Mouse (Mus musculus) embryonic facial prominence, embryonic 13.5 days (tissue): ENCODE data around the gene Prepl. TPM values are rescaled to one million over a fixed set of nuclear protein-coding genes. Genes with fewer than 3 reads are reported as not detected.

Source experiments
- ATAC-seq: fragments of 200-750 bp; cut with Nextera tagmentation; 2 replicates; pipeline ENCODE4 v1.8.0; 2017; ENCODE audit warnings: low read depth; ENCODE audit not compliant: insufficient number of reproducible peaks, insufficient read depth, low FRiP score, low TSS enrichment
- H3K27ac ChIP-seq: fragments of 300-500 bp; sonication (generic); 2 replicates; pipeline ENCODE4 v1.5.1; 2015; ENCODE audit warnings: moderate library complexity, mild to moderate bottlenecking, inconsistent platforms
- H3K27me3 ChIP-seq: fragments of 300-500 bp; sonication (generic); 2 replicates; pipeline ENCODE4 v1.6.1; 2015; ENCODE audit warnings: mild to moderate bottlenecking, inconsistent platforms
- H3K36me3 ChIP-seq: fragments of 300-500 bp; sonication (generic); 2 replicates; pipeline ENCODE4 v1.6.1; 2015; ENCODE audit warnings: mild to moderate bottlenecking, inconsistent platforms
- H3K4me1 ChIP-seq: fragments of 300-500 bp; sonication (generic); 2 replicates; pipeline ENCODE4 v1.6.1; 2015; ENCODE audit warnings: inconsistent platforms
- H3K4me2 ChIP-seq: fragments of 300-500 bp; sonication (generic); 2 replicates; pipeline ENCODE4 v1.6.1; 2015; ENCODE audit warnings: moderate library complexity, mild to moderate bottlenecking, inconsistent platforms
- H3K4me3 ChIP-seq: fragments of 300-500 bp; sonication (generic); 2 replicates; pipeline ENCODE4 v1.5.1; 2015; ENCODE audit warnings: mild to moderate bottlenecking, inconsistent platforms
- H3K9ac ChIP-seq: fragments of 300-500 bp; sonication (generic); 2 replicates; pipeline ENCODE4 v1.6.1; 2015; ENCODE audit warnings: mild to moderate bottlenecking, inconsistent platforms
- H3K9me3 ChIP-seq: fragments of 300-500 bp; sonication (generic); 2 replicates; pipeline ENCODE4 v1.6.1; 2016; ENCODE audit warnings: inconsistent platforms
- WGBS: fragments of 180-500 bp; shearing (Covaris S2); methylation state at CpG from one replicate; pipeline ENCODE4 v1.1.7; 2015; ENCODE audit warnings: mixed read lengths; 5-methylcytosine and 5-hydroxymethylcytosine counted together
- polyA plus RNA-seq: library from polyadenylated mRNA; unstranded; fragments of >200 nt; fragmentation: Nextera tagmentation; extraction: Ambion mirVana; gene quantifications from 2 replicates; pipeline ENCODE4 v1.2.1, GENCODE M21; 2015

Gene Prepl
- polyA plus RNA-seq, 1 experiment from 2014 or later: 26.0 TPM

GRCm38 (mm10) chr17:85089621-85090020 is 420 bp downstream of the Prepl start:
- Histone ChIP-seq H3K4me2 (peak overlapping the region; percentile 77), H3K36me3 (no peaks in the 10 kb centered on the region), H3K9me3 (no peaks in the 10 kb centered on the region), H3K4me1 (peaks cover 19% of the 10 kb centered on the region), H3K9ac (peak overlapping the region; percentile 80), H3K27ac (peak overlapping the region; percentile 85), H3K4me3 (peak overlapping the region; percentile 96), H3K27me3 (no peaks in the 10 kb centered on the region)
- no peak for ATAC-seq
- WGBS: under 1% methylated on average over 16 of the region's 16 CpGs

- H3K4me2 ChIP-seq: peak overlapping the region; percentile 77
- H3K27ac ChIP-seq: no peak overlapping the region
- no peak for ATAC-seq
- H3K9ac ChIP-seq: no peak overlapping the region
- H3K9me3 ChIP-seq: no peaks in the 10 kb centered on the region
- peak overlapping the region; percentile 96 for H3K4me3 ChIP-seq
- no peaks in the 10 kb centered on the region for H3K27me3 ChIP-seq
- H3K36me3 ChIP-seq: no peaks in the 10 kb centered on the region
- H3K4me1 ChIP-seq: peaks cover 19% of the 10 kb centered on the region
- 38% methylated on average over 6 of the region's 6 CpGs for WGBS
These were observed 1.0 kb downstream of the Prepl start for GRCm38 (mm10) chr17:85089011-85089410.

GRCm38 (mm10) chr17:85088401-85088800 is 1.6 kb downstream of the Prepl start:
- H3K4me2 ChIP-seq: peak overlapping the region; percentile 77; the same call in 1 of the 2 replicates

GRCm38 (mm10) chr17:85087591-85087990 is 2.5 kb downstream of the Prepl start:
- Histone ChIP-seq H3K4me1 (peaks cover 19% of the 10 kb centered on the region), H3K9me3 (no peaks in the 10 kb centered on the region), H3K4me2 (no peak overlapping the region), H3K27ac (no peak overlapping the region), H3K27me3 (no peaks in the 10 kb centered on the region), H3K36me3 (peaks cover 3% of the 10 kb centered on the region; the same call in 1 of the 2 replicates), H3K4me3 (no peak overlapping the region), H3K9ac (no peak overlapping the region)
- WGBS: 86% methylated on average over 5 of the region's 5 CpGs
- ATAC-seq: no peak

More at GRCm38 (mm10) chr17:85088401-85088800, 1.6 kb downstream of the Prepl start:
- peaks cover 19% of the 10 kb centered on the region for H3K4me1 ChIP-seq
- ATAC-seq: no peak
- no peaks in the 10 kb centered on the region for H3K36me3 ChIP-seq
- no peaks in the 10 kb centered on the region for H3K27me3 ChIP-seq
- no peaks in the 10 kb centered on the region for H3K9me3 ChIP-seq
- no peak overlapping the region for H3K9ac ChIP-seq
- H3K4me3 ChIP-seq: no peak overlapping the region
- 66% methylated on average over 11 of the region's 11 CpGs for whole genome bisulfite sequencing
- no peak overlapping the region for H3K27ac ChIP-seq

- no peak overlapping the region for H3K9ac ChIP-seq
- 89% methylated on average over 1 of the region's 1 CpGs for WGBS
- H3K4me2 ChIP-seq: no peak overlapping the region
- H3K9me3 ChIP-seq: no peaks in the 10 kb centered on the region
- ATAC-seq: no peak
- H3K36me3 ChIP-seq: peaks cover 3% of the 10 kb centered on the region; the same call in 1 of the 2 replicates
- no peaks in the 10 kb centered on the region for H3K27me3 ChIP-seq
- H3K4me1 ChIP-seq: peaks cover 15% of the 10 kb centered on the region
- no peak overlapping the region for H3K4me3 ChIP-seq
- H3K27ac ChIP-seq: no peak overlapping the region
These were observed 3.5 kb downstream of the Prepl start for GRCm38 (mm10) chr17:85086501-85086900.

GRCm38 (mm10) chr17:85085335-85085734 is 4.7 kb downstream of the Prepl start:
- 87% methylated on average over 2 of the region's 2 CpGs for WGBS
- Histone ChIP-seq H3K36me3 (peaks cover 10% of the 10 kb centered on the region), H3K4me1 (peaks cover 11% of the 10 kb centered on the region)

GRCm38 (mm10) chr17:85080781-85081180 is 9.3 kb downstream of the Prepl start:
- no peaks in the 10 kb centered on the region for H3K27me3 ChIP-seq
- no peaks in the 10 kb centered on the region for H3K4me1 ChIP-seq
- no peak for ATAC-seq
- no peak overlapping the region for H3K9ac ChIP-seq
- WGBS: 93% methylated on average over 11 of the region's 11 CpGs
- no peak overlapping the region for H3K4me3 ChIP-seq
- H3K4me2 ChIP-seq: no peak overlapping the region
- no peak overlapping the region for H3K27ac ChIP-seq
- H3K9me3 ChIP-seq: no peaks in the 10 kb centered on the region
- H3K36me3 ChIP-seq: peaks cover 46% of the 10 kb centered on the region

More at GRCm38 (mm10) chr17:85085335-85085734, 4.7 kb downstream of the Prepl start:
- Histone ChIP-seq H3K9ac (no peak overlapping the region), H3K4me3 (no peak overlapping the region), H3K9me3 (no peaks in the 10 kb centered on the region), H3K27ac (no peak overlapping the region), H3K4me2 (no peak overlapping the region), H3K27me3 (no peaks in the 10 kb centered on the region)
- ATAC-seq: no peak

GRCm38 (mm10) chr17:85079276-85079675 is 10.8 kb downstream of the Prepl start:
- Histone ChIP-seq H3K27ac (no peak overlapping the region), H3K4me1 (no peaks in the 10 kb centered on the region), H3K36me3 (peaks cover 52% of the 10 kb centered on the region), H3K4me3 (no peak overlapping the region), H3K9me3 (no peaks in the 10 kb centered on the region), H3K4me2 (no peak overlapping the region), H3K27me3 (no peaks in the 10 kb centered on the region), H3K9ac (no peak overlapping the region)
- WGBS: 93% methylated on average over 3 of the region's 3 CpGs
- ATAC-seq: no peak

GRCm38 (mm10) chr17:85074083-85074482 is 16.0 kb downstream of the Prepl start:
- H3K4me3 ChIP-seq: no peak overlapping the region
- no peak overlapping the region for H3K9ac ChIP-seq
- no peak for ATAC-seq
- WGBS: 91% methylated on average over 4 of the region's 4 CpGs
- no peak overlapping the region for H3K4me2 ChIP-seq
- no peak overlapping the region for H3K27ac ChIP-seq
- H3K9me3 ChIP-seq: no peaks in the 10 kb centered on the region
- H3K4me1 ChIP-seq: peaks cover 10% of the 10 kb centered on the region
- no peaks in the 10 kb centered on the region for H3K27me3 ChIP-seq
- H3K36me3 ChIP-seq: peaks cover 66% of the 10 kb centered on the region

- H3K4me1 ChIP-seq: peaks cover 10% of the 10 kb centered on the region
- 52% methylated on average over 7 of the region's 7 CpGs for WGBS
- H3K4me2 ChIP-seq: no peak overlapping the region
- no peak overlapping the region for H3K27ac ChIP-seq
- no peak for ATAC-seq
- H3K36me3 ChIP-seq: peaks cover 66% of the 10 kb centered on the region
- H3K9ac ChIP-seq: no peak overlapping the region
- no peak overlapping the region for H3K4me3 ChIP-seq
- no peaks in the 10 kb centered on the region for H3K27me3 ChIP-seq
- H3K9me3 ChIP-seq: no peaks in the 10 kb centered on the region
These were observed 16.8 kb downstream of the Prepl start for GRCm38 (mm10) chr17:85073214-85073613.

GRCm38 (mm10) chr17:85072383-85072782 is 17.7 kb downstream of the Prepl start:
- no peak overlapping the region for H3K4me3 ChIP-seq
- no peaks in the 10 kb centered on the region for H3K9me3 ChIP-seq
- H3K27ac ChIP-seq: no peak overlapping the region
- no peak for ATAC-seq
- H3K27me3 ChIP-seq: no peaks in the 10 kb centered on the region
- H3K4me1 ChIP-seq: peaks cover 10% of the 10 kb centered on the region
- peaks cover 63% of the 10 kb centered on the region for H3K36me3 ChIP-seq
- no peak overlapping the region for H3K9ac ChIP-seq
- no peak overlapping the region for H3K4me2 ChIP-seq
- 45% methylated on average over 11 of the region's 11 CpGs for WGBS

GRCm38 (mm10) chr17:85071088-85071775 is 18.8 kb downstream of the Prepl start:
- 90% methylated on average over 8 of the region's 8 CpGs for WGBS
- H3K4me2 ChIP-seq: no peak overlapping the region
- no peak overlapping the region for H3K4me3 ChIP-seq
- peaks cover 10% of the 10 kb centered on the region for H3K4me1 ChIP-seq
- no peaks in the 10 kb centered on the region for H3K9me3 ChIP-seq
- H3K27me3 ChIP-seq: no peaks in the 10 kb centered on the region
- no peak for ATAC-seq
- no peak overlapping the region for H3K27ac ChIP-seq
- no peak overlapping the region for H3K9ac ChIP-seq
- peaks cover 62% of the 10 kb centered on the region for H3K36me3 ChIP-seq
